Mouse (Mus musculus) cerebellum, postnatal 36 days (tissue): ENCODE measurements around the gene Gm14214.

Experiments
- DNase-seq, 2 experiments: peaks; one replicate each; pipeline ENCODE4 v3.0.0; 2021 to 2022; ENCODE audit warnings: mixed read lengths in 2 of 2

Gene Gm14214

DNA sequence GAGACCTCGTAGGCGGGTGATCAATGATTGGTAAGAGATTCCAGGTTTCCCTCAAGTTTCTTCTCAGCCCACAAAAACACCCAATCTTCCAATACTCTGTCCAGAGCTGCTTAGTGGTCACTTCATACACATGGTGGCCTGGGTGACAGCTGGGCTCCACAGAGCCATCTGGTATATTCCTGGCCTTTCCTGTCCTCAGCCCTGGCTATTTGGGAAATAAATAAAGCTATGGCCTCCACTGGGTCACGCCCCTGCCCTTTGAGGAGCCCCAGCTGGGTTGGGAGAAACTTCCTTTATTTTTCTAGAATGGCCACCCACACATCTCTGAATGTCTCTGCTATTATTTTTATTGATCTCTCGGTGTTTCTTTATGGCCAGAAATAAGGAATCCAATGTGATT, 46.4 kb downstream of the Gm14214 start:
- DNase-seq = no peak

DNA sequence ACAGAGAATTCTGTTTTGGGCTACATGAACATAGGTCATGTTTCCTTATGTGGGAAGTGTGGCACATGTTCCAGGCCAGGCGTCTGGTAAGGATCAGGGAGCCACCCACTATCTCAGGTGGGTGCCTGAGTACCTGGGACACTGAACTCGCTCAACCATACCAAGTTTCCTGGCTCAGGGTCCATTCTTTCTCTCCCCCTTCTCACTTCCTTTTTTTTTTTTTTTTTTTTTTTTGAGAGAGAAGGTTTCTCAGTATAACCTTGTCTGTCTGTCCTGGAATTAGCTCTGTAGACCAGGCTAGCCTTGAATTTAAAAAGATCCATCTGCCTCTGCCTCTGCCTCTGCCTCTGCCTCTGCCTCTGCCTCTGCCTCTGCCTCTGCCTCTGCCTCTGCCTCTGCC, 49.5 kb downstream of the Gm14214 start:
- no peak for DNase-seq
